Mouse (Mus musculus) frontal cortex, adult 2 months (tissue): ENCODE measurements around the gene Hes5. TPM values are rescaled to one million over a fixed set of nuclear protein-coding genes. Genes with fewer than 3 reads are reported as not detected.

Source experiments
- DNase-seq, 2 experiments: peaks; one replicate each; pipeline ENCODE4 v3.0.0; 2022; ENCODE audit warnings: low spot score in 1 of 2; ENCODE audit errors: extremely low spot score in 1 of 2
- polyA plus RNA-seq: library from polyadenylated mRNA; depleted of rRNA; stranded (reverse); fragments of >200 nt; gene quantifications from 2 replicates; pipeline ENCODE4 v1.2.3, GENCODE M21; 2012

Hes5 gene
- polyA plus RNA-seq, 1 experiment = 68.8 TPM

DNA sequence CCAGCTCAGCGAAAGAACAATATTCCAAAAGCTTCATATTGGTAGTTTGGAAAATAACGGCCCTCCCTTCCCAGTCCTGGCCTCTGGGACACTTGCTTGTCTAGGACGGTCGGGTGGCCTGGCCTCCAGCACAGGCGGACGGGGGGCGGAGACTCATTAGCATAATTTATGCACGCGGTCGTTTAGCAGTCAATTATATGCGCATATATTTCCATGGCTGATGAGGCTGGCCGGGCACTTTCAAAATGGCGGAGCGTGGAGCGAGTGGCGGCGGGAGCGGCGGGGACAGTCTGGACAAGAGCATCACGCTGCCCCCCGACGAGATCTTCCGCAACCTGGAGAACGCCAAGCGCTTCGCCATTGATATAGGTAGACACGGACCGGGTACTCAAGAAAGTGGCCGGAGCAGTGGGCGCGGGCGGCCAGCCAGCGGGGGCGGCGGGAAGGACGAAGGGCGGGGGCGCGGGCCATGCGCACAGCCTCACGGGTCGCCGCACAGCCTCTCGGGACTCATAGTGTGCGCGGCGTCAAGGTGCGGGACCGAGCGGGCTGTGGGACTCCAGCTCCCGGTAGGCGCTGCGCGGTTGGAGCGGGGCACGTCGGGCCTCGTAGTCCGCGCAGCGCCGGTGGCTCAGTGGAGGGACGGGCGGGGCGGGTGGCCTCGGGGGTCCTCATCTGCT lies 3.3 kb downstream of the Hes5 start, which contains the start of gene Pank4:
Pank4 (plus strand) TSS at position 223 of the 680 bp plus-strand sequence.
- peak; percentile 85 to 92 for DNase-seq

DNA sequence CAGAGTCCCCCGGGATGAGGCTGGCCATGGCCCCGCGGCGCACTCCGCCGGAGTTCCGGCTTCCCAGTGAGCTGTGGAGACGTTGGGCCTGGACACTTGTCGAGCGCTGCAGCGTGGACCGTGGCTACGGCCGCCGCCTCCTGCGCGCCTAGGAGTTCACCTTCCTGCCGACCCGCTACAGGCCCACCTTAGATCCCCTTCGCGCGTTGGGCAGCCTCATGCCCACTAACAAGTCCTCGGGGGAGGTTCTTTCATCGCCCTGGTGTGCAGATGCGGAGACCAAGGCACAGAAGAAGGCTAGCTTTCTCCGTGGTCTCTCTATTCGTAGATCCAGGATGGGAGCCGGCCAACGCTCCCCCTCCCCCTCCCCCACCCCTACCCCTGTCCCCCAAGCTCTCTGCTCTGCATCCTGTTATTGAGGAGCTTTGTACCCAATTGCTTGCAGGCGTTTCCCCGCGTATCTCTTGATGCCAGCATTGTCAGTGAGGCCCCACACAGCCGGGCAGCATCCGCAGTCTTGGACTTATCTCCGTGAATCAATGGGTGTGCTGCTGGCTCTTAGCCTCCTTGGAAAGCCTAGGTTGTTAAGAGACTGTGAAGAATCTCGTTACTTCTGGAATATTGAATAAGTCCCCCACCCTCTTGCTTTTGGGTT lies 4.0 kb downstream of the Hes5 start:
- no peak for DNase-seq

DNA sequence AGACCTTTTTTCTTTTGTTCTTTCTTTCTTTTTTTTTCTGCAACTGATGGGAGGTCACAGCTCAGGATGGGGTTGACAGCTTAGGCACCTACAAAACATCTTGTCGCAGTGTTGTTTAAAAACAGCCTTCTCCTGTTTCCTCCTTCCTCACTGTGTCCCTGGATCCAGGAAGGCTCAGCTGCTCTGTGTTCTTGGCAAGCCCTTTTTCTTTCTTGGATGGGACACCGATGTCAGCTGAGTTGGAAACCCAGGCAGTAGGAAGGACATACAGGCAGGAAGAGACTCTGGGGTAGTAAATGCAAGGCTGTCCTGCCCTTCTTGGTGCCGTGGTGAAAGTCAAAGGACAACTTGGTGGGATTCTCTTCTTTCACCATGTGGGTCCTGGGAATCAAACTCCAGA lies 5.1 kb downstream of the Hes5 start:
- no peak for DNase-seq

GRCm38 (mm10) chr4:154967173-154967572 lies 6.5 kb downstream of the Hes5 start:
- DNase-seq = peak in 1 of 2 experiments; percentile 78

- DNase-seq = no peak
Observed at GRCm38 (mm10) chr4:154972546-154972945, 11.8 kb downstream of the Hes5 start.

GRCm38 (mm10) chr4:154974163-154974611 lies 13.5 kb downstream of the Hes5 start:
- DNase-seq = no peak

- no peak for DNase-seq
Observed at GRCm38 (mm10) chr4:154980110-154980509, 19.4 kb downstream of the Hes5 start.

GRCm38 (mm10) chr4:154981076-154981475 lies 20.4 kb downstream of the Hes5 start:
- DNase-seq = no peak

DNA sequence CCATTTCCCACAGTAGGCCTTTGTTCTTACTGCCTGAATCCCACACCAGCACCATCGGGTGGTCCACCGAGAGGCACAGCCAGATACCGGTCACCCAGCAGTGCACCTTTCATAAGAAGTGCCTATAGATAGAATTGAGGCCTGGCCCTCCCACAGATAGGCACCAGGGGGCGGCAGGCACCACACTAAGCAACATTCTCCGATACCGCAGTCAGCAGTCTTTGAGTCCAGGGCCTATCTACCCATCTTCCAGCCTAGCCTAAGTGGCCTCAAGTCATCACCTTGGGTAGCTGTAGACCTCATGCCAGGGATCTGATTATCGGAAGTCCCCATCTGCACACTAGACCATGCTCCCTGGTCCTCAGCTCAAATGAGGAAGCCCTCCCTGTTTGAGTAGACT lies 20.8 kb downstream of the Hes5 start:
- DNase-seq = peak; percentile 62 to 85

DNA sequence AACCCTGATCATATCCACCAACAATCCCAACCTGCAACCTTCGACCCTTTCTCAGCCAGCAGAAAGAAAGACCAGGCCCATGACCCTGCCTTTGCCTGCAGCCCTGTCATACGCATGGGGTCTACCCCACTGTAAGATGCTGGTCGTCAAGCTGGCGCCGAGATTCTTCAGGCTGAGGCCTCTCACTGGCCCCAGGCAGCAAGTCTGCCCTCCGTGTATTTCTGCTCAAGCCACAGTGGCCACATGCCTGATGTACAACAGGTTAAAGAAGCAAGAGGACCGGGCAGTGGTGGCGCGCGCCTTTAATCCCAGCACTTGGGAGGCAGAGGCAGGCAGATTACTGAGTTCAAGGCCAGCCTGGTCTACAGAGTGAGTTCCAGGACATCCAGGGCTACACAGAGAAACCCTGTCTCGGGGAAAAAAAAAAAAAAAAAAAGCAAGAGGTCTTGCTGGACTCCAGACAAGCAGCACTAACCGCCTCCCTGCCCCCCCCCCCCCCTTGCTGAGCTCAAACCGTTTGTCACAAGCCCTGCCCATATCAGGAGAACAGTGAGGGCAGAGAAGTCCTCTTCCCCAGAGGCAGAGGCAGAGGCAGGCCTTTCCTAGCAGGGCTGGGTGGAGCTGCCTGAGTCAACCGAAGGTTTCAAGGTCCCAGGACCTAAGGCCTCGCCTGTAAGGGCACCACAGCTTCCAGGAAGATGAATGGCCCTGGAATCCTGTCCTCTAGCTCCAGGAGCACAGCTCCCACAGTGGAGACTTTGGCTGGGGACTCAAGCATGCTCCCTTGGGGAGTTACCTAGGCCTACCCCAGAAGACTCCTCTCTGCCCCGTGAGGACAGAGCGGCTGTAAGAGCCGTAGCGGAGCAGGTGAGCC lies 21.8 kb downstream of the Hes5 start:
- DNase-seq = no peak

DNA sequence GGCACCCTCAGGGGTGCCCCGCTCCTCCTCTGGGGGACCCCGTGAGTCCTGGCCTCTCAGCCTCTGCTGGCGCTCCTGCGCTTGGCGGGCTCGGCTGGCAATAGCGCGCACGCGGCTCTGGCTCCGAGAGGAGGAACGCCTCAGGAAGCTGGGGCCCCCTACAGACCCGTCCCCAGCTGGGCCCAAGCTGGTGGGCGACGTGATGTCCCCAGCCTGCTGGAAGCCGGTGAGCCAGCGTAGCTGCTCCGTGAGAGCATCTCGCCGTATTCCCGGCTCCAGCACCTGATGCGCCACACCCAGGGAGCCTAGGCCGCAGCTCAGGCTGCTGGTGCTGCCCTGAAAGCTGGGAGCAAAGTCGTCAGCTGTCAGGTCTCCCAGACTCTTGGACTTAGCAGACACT lies 23.0 kb downstream of the Hes5 start:
- DNase-seq = no peak

DNA sequence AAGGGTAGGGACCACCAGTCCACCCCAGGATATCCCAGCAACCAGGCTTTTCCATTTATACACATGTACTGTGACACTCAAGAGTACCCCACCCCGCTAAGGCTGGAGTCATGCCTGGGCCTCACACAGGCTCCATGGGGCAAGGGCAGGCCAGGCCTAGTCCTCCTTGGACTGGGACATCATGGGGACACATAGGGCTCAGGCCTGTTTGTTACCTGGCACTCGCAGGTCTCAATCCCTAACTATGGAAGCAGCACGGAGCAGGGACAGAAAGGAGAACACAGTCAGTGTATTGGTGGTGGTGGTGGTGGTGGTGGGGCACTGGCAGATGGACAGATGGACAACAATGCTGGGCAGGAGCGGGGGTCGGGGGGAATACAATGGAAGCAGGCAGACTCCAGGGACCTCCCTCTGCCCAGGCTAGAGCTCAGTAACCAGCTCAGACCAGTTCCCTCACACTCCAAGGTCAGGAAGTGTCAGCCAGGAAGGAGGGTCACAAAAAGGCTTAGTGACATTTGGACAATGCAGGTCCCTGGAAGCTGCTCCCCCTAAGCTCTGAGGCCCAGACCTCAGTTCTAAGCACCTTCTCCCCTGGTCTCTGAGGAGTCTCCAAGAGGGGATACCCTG lies 24.5 kb downstream of the Hes5 start:
- no peak for DNase-seq

DNA sequence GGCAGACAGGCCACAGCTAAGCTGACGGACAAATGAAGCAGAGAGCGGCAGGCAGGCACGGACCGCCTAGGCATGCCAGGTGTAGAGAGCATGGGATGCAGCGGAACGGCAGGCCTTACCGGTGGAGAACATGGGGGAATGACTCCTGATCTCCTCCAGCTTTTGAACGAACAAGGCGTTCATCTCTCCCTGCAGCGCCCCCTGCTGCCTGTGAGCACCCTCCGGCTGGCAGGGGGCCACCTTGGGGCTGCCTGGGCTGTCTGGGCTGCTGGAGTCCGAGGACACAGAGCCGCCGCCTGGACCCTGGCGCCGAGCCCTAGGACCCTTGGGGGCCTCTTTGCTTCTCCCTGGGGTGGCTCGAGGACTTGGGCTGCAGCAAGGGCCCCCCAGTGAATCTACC lies 25.4 kb downstream of the Hes5 start:
- DNase-seq = peak in 1 of 2 experiments; percentile 85

DNA sequence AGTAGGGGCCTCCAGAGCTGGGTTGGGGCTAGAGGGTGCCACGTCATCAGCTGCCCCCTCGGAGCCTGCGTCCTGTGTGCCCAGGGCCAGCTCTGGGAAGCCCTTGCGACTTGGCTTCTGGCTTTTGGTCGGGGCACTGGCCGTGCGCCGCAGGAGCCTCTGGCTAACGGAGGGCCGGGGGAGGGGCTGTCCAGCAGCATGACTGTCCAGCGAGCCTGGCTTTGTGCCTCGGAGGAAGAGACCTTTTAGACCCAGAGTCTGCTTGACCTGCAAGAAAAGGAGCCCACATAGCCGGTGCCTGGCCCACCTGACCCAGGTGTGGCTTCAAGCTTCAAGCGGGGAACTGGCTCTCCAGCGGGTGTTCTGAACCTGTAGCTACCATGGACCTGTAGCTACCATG lies 26.0 kb downstream of the Hes5 start:
- DNase-seq = no peak

DNA sequence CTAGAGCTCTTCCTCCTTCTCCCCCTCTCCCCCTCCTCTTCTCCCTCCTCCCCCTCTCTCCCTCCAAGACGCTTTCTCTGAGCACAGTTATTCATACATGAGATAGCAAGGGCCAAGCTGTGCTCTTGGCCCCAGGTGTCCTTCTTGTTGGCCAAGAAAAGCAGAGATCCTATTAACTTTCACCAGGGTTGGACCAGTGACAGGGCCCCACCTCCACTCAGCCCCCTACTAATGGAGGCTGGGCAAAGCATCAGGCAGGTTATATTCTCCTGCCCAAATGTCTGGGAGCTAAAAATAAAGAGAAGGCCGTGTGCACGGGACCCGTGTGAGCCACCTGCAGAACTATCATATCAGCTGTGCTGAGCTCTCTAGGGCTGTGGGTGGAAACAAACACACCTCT lies 34.2 kb downstream of the Hes5 start:
- DNase-seq = no peak

- DNase-seq = no peak
Observed at GRCm38 (mm10) chr4:154996572-154997154, 35.9 kb downstream of the Hes5 start.

DNA sequence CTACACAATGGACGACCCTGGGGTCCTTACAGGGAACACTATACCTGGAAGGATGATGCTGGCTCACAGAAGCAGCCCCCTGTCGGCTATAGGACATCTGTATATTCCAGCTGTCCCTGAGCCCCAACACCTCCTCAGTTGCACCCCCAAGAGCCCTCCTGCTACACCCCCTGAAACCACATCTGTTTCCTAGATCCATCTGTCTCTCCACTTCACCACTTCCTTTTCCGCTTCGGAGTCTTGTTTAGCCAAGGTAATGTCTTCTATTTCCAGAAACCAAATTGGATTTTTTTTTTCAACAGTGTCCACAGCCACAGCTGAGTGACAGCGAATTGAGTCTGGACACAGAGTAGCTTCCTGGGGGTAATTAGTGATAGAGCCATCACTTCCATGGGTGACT lies 38.7 kb downstream of the Hes5 start:
- no peak for DNase-seq

DNA sequence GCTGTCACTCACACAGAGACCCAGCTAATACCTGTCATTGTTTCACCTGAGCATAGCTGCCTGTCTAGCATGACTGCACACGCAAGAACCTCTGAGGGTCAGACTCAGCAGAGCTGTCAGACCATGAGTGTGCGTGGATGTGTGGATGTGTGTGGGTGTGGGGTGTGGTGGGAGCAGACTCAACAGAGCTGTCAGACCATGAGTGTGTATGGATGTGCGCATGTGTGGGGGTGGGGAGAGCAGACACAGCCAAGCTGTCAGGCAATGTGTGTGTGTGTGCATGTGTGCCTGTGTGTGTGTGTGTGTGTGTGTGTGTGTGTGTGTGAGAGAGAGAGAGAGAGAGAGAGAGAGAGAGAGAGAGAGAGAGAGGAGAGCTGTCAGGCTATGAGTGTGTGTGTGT lies 44.6 kb downstream of the Hes5 start:
- no peak for DNase-seq

DNA sequence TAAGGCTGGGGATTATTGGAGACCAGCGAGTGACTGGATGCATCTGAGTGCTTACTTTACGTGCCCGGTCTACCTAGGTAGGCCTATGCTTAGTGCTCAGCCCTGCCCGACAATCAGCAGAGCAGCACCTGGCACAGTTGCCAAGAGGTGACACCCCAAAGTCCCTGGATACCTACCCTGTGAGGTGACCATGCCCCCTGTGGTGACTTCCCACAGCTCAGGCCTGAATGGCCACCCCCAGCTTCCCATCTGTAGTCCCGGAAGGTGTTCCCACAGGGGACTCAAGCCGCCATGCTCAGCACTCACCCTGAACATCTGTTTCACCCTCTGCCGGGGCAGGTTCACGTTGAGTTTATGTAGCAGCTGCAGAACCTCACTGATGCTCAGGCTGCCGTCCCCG lies 45.6 kb downstream of the Hes5 start:
- no peak for DNase-seq

DNA sequence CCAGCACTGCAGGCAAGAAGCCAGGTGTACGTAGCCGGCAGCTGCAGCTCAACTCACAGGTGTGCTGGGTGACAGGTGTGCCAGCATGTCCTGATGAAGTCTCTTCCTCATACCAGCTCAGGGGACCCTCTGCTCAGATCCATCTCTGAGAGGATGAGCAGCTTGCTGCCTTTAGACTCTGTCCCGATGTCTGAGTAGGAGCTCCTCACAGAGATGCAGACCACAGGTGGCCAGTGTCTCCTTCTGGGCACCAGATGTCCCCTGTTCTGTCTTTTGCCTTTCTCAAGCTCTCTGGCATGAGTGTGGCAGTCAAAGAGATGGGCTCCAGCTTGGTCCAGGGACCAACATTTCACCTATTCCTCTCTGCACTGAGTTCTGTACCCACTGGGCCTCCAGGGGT lies 46.9 kb downstream of the Hes5 start:
- DNase-seq = no peak

GRCm38 (mm10) chr4:155008075-155008474 lies 47.4 kb downstream of the Hes5 start:
- DNase-seq = no peak
